Mouse (Mus musculus) lung, embryonic 15.5 days (tissue): ENCODE data around the gene Fscn3. TPM values are rescaled to one million over a fixed set of nuclear protein-coding genes. Genes with fewer than 3 reads are reported as not detected.

Source experiments
- polyA plus RNA-seq: library from polyadenylated mRNA; unstranded; fragments of >200 nt; fragmentation: Nextera tagmentation; extraction: Ambion mirVana; gene quantifications from 2 replicates; pipeline ENCODE4 v1.2.1, GENCODE M21; 2015

Gene Fscn3
- polyA plus RNA-seq, 1 experiment from 2014 or later = not detected

Other genes starting within 250 kb of the Fscn3 start
- gene Zfp800, start 29.8 kb upstream of the Fscn3 start, polyA plus RNA-seq = 16.5 and 23.3 TPM in 2 replicates
- gene Arf5, start 4.2 kb upstream of the Fscn3 start, polyA plus RNA-seq = 373 and 387 TPM in 2 replicates
- 10.3 and 12.1 TPM in 2 replicates for gene Gcc1, start 601 bp downstream of the Fscn3 start, polyA plus RNA-seq
- gene Pax4, start 21.6 kb downstream of the Fscn3 start, polyA plus RNA-seq = not detected in 2 replicates
- gene Snd1, start 47.4 kb downstream of the Fscn3 start, polyA plus RNA-seq = 131 TPM in 2 replicates